Mouse (Mus musculus) heart, postnatal 25 days (tissue): ENCODE results near the gene Col5a1. TPM values are rescaled to one million over a fixed set of nuclear protein-coding genes. Genes with fewer than 3 reads are reported as not detected.

Source experiments
- DNase-seq: peaks from one replicate; pipeline ENCODE4 v3.0.0; 2022; ENCODE audit warnings: low spot score
- intact Hi-C: fragments of 180-260 bp; cut with DNase I; formaldehyde crosslinking; loops from one replicate; pipeline ENCODE4 v1.15.1; 2025
- total RNA-seq, 2 experiments: library from RNA; stranded (reverse); gene quantifications; 2 replicates each; pipeline ENCODE4 v1.2.3; 2021

Gene Col5a1
- total RNA-seq, result 10 to 100 TPM; 50.0 to 58.3 TPM

DNA sequence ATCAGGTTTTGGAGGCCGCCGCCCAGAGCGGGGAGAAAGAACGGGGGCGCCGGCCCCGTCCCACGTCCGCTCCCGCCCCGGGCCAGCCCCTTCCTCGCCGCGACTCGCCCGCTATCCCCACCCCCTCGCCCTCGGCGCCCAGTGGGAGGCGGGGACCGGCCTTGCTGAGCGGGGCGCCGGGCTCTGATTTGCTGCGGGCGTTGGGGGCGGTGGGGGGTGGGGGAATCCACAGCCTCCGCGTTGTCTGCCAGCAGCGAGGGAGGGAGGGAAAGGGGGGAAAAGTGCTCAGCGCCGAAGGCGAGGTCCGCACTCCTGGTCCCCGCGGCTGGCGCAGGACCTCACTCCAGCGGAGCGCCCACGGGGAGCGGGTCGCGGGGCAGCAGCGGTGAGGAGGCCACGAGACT is at the start of gene Col5a1:
Gene Col5a1, plus strand, starts transcription at position 278 of the 404 bp plus-strand sequence.
- peak; percentile 80 for DNase-seq
- intact Hi-C loops, result loop anchor here (10.0 kb wide), 2 partner anchors 211 to 321 kb away; partner anchors contain the start of gene Rxra

DNA sequence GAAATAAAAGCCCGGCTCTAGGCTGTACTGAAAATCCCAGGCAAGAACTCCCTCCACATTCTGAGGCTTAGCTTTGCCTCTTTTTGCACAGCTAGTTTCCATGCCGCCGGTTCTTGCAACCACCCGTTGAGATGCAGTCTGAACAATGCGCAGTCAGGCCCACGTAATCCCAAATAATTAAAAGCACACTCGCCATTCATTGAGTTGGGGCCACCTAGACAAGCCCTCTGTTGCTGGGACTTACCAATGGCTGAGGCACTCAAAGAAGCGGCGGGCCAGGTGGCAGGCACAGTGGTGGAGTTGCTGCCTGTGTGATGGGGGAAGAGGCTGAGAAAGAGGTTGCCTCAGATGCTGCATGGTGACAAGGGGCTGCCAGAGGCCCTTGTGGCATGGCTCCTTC is 48.1 kb upstream of the Col5a1 start:
- intact Hi-C loops, result no loop called here
- no peak for DNase-seq

DNA sequence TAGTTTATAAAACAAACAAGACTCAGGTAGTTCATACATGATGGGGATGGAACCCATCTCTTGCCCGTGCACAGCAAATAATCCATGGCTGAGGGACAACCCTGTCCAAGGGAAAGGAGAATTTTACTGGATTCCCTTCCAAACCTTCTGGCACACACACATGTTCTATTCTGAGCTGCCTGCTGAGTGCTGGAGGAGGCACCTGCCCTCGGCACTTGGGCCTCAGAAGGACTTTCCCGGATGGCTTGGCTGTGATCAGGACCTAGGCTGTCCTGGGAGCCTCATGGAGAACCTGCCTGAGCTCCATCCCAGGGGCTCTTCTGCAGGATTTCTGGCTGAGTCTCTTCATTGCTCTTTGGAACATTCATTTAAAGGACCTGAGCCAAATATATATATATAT is 45.3 kb upstream of the Col5a1 start:
- intact Hi-C loops, result no loop called here
- DNase-seq, result no peak

DNA sequence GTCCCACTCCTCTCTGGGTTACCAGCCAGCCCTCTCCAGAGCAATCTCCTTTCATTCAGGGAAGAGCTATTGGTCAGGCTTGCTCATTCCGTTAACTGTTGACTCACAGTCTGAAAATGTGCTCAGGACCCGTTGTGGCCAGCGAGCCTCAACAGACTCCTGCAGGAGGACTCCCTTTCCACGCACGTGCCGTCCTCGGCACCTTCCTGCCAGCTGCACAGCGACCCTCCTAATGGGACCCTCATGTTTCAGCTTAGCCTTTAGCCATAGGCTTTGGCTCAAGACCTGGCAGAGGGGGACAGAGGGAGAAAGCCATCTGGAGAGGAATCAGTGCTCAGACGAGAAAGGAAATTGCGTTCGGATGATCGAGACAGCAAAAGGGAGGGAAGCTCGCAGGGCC is 43.3 kb upstream of the Col5a1 start:
- intact Hi-C loops, result no loop called here
- DNase-seq, result no peak

DNA sequence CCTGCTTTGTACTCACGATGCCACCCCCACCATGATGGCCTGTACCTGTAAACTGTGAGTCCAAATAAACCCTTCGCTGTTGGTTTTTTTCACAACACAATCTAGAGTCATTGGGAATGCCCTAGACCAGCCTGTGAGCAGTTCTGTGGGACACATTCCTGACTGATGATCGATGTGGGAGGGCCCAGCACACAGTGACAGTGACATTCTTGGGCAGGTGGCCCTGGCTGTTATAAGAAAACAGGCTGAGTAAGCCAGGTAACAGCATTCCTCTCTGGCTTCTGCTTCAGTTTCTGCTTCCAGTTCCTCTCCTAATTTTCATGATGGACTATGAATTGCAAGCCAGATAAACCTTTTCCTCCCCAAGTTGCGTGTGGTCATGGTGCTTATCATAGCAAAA is 41.3 kb upstream of the Col5a1 start:
- intact Hi-C loops, result no loop called here
- DNase-seq, result no peak

DNA sequence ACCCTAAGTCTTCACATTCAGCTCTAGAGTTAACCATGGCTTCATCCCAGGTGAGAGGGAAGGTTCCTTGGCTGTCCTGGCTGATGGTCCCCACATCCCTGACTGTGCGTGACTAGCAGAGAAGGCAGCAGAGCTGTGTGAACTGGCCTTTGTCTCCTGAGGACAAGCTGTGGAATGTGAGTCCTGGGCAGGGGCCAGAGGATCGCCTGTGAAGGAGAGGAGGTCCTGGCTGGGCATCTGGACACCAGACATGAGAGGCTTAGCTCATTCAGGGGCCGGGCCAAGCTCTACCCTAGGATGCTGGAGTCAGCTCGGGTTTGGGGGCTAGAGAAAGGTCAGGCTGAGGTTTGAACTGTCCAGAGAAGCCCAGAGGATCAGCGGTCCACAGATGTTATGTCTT is 39.2 kb upstream of the Col5a1 start:
- intact Hi-C loops, result no loop called here
- peak; percentile 53 for DNase-seq

DNA sequence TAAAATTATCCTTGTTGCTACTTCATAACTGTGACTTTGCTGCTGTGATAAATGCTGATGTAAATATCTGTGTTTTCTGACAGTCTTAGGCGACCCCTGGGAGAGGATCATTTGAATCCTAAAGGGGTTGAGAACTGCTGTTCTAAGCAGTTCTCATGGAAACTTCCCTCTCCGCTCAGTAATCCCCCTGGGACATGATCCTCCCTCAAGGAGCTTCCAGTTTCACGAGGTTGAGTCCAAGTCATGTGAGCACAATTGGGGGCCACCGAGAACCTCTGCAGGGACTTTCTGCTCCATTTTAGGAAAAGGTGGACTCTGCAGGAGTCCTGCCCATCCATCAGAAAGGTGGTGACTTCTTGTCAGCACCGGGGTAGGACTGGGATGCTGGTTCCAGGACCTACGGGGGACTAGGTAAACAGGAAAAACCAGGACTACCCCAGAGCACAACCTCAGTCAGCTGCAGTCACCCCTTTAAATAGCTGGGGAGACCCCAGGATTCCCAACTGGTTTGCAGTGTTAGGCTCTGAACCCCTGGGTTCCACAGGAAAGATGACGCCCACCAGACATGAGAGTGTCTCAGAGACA is 38.3 kb upstream of the Col5a1 start:
- intact Hi-C loops, result no loop called here
- DNase-seq, result no peak

DNA sequence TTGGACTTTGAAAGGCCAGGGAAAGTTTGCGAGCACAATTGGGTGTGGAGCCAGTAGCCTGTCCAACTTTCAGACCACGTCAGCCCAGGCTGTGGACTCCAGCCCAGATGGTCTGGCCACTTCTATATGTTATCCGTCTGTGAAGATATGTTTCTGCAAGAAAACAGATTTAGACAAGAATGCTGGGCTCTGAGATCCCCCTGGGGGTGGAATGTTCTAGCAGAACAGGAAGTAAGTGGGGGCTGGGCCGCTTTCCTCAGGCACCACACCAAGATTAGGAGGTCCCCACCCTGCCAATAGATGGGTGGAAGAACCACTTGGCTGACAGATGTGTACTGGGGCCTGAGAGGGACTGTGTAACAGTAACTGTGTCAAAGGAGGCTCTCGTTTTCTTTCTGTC is 37.8 kb upstream of the Col5a1 start:
- intact Hi-C loops, result no loop called here
- peak; percentile 74 for DNase-seq

DNA sequence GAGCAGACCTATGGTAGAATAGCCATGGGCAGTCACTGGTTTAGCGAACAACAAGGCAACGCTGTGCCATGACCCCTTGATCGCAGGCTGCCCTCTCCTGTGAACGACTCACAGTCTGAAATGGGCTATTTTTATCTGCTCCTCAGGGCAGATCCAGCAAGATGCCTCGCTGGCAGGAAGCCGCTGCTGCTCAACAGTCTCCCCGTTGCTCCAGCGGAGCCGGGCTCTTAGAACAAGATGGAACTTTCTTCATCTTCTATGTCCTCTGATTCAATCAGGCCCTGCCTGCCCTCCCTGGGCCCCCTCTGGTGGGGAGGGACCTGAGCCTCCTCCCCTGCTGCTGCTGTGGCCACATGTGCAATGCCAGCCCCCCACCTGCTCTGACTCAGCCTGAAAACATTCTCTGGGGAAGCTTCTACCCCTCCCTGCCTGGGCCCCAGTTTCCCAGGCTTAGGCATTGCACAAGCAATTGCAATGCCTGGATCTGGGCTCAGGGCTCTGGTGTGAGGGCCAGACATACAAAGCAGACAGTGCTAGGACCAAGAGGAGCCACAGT is 27.8 kb upstream of the Col5a1 start:
- DNase-seq, result peak; percentile 68
- intact Hi-C loops, result no loop called here

DNA sequence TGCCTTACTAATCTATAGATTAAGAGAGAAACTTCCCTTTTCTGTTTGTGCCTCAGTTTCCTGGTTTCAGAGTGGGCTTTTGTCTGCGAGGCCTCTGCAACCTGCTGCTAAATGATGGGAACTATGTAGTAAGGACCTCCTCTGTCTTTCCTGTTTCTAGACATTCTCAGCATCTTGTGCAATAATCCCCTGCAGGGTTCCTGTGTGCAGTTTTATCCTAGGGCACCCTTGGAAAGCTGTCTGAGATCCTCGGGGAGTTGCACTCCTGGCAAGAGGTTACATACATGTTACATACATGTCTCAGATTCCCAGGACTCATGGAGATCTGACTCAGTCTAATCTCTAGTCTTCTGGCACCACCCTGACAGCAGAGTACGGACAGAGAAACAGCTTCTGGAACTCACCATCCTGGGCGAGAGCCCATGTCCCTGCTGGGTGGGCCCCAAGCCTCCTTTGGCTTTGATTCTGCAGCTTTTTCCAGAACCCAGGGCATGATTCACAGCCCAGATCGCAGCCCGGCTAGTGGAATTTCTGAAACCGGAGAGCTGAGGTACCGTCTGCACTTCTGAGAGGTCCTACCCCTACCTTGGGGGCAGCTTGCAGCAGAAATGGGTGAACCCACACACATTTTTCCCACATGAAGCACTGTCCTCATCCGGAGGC is 24.5 kb upstream of the Col5a1 start:
- intact Hi-C loops, result no loop called here

DNA sequence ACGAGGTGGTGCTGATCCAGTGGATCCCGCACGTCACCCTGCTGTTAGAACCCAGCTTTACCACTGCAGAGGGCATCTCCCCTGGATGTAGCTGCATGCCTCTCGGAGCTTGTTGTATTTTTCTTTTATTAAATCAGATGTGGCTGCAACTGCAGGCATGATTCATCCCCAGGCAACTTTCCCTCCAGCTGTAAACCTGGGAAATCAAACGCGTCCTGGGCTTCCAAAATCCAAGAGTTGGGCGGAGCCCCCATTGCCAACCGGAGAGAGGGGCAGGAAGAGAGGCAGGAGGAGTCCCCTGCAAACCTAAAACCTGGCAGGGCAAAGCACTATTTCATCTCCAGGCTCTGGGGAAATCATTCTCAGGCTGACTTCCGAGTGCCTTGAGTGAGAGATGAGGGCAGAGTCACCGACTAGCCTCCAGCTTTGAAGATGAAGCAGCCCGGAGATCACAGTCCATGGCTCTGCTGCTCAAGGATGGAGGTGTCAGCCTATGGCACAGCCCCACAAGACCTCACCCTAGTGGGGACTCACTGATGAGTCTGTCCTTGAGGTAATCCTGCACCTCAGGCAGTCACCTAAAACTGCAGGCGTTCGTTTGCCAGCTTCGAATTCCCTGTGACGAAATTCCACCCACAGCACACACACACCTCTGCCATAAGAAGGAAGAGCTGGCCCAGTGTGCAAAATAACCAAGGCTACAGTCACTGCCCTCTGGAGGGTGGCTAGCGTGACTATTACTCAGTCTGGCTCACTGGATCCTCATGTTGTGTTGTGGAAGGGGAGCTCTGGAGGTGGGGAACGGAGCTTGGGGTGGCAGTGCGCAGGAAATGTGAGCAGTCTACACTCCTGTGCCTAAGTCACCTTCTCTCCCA is 21.5 kb upstream of the Col5a1 start:
- DNase-seq, result no peak
- intact Hi-C loops, result no loop called here

More for the DNA sequence above, 24.5 kb upstream of the Col5a1 start:
- peak; percentile 46 for DNase-seq

DNA sequence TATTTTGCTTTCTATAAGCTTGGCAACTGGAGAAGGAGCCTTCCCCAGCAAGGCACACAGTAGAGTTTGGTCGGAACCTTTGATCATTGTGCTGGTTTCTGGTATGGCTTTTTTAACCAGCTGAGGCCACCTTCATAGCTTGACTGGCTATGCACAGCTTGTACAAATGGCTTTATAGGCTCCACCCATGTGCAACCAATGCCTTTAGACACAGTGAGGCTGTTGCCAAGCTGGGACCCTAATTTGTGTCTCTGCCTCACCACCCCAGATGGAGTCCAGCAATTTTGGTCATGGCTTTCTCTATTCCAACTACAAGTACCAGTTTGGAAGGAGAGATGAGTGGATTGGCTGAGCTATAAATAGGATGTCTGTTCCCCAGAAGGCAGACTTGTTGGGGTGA is 15.6 kb upstream of the Col5a1 start:
- intact Hi-C loops, result no loop called here
- no peak for DNase-seq

DNA sequence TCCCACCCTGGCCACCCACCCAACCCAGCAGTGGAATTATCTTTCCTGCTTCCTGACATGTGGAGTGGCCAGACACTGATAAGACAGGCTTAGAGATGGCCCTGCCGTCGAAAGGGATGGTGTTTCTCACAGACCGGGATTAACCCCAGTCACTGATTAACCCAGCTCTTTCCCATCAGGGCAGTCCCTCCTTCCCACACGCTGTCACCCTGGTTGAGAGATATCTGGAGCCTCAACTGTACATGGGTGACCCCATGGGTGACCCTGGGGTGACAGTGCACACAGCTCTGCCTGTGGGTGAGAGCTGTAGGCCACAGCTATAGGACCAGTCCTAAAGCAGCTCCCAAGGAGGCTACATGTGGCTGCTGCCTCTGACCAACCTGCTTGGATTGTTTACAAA is 15.2 kb upstream of the Col5a1 start:
- intact Hi-C loops, result no loop called here
- DNase-seq, result no peak

DNA sequence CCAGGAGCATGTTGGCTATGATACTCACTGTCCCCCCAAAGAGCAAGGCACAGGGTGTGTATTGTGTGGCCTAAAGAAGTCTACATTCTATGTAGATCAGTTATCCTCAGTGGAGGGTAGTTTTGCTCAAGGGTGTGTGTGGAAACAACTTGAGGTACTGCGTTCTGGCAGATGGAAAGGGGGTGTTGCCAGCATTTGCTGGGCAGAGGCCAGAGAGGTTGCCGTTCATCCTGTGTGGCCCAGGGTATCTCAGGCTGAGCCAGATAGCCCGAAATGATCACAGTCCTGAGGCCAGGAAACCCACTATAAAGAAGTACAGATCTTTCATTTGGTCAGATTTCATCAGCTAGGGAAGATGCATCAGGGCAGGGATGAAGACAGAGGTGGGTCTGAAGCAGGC is 13.9 kb upstream of the Col5a1 start:
- DNase-seq, result no peak
- intact Hi-C loops, result no loop called here

DNA sequence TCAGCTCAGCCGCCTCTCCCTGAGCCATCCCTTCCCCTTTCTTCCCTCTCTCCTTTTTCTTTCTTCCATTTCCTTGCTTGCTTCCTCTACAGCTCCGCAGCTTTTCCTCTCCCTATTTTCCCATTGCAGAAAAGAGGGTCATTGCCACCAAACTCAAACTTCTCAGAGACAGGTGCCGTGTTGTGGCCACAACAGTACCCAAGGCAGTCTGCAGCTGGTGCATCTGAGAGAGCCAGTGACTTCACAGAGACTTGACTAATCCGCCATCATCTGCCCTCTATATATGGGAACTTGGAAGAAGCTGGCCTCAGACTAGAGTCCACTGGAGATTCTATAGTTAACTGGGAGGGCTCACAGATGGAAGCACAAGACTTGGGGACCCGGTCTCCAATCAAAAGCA is 13.2 kb upstream of the Col5a1 start:
- intact Hi-C loops, result no loop called here

DNA sequence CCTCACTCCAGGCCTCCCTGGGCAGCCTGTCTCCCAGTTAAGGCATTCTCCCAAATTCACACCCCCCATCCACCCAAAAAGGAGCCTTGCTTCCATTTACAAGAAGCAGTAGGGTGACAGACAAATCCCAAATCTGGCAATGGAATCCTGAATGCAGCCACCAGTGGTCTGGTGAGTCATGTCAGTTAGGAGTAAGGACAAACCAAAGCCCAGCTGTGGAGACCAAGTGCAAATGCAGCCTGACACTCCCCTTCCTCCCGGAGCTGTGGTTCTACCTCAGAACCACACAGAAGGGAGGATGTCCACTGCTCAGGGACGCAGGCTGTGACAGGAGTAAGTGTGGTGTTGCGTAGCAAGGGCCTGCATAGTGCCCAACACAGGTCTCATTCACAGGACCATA is 11.6 kb upstream of the Col5a1 start:
- intact Hi-C loops, result no loop called here
- no peak for DNase-seq

More for the DNA sequence above, 13.2 kb upstream of the Col5a1 start:
- DNase-seq, result no peak

DNA sequence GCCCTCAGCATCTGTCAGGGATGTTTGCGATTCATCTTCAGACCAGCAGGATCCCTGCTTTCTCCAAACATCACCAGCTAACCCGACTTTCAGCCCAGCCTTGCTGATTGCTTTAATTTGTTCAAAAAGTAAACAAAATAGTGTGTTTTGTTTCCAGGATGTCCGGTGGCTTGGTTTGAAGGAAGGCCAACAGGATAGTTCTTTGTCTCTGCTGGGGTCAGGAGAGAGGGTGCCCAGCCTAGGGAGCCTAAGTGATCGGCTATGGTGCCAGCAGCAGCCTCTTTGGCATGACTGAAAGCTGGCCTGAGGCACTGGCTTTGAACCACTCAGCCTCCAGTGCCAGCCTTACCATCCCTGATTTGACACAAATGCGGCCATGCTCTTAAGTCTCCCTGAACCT is 11.0 kb upstream of the Col5a1 start:
- intact Hi-C loops, result no loop called here
- no peak for DNase-seq

DNA sequence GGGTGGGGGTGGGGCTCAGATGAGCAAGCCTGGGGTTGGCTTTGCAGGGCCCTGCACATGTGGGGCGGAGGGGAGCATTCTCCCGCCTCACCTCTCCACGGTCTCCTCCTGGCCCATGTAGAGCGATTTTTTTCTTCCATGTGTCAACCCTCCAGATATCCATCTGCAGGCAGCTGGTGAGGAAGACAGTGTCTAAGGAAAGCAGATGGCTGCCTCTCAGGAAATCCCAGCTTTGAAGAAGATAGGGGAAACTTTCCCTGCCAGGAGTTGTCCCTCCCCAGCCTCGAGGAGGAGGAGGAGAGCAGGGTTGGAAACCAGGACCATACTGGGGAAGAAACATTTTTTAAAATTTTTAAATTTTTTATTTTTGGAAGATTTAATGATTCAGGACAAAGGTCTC is 10.4 kb upstream of the Col5a1 start:
- intact Hi-C loops, result no loop called here

DNA sequence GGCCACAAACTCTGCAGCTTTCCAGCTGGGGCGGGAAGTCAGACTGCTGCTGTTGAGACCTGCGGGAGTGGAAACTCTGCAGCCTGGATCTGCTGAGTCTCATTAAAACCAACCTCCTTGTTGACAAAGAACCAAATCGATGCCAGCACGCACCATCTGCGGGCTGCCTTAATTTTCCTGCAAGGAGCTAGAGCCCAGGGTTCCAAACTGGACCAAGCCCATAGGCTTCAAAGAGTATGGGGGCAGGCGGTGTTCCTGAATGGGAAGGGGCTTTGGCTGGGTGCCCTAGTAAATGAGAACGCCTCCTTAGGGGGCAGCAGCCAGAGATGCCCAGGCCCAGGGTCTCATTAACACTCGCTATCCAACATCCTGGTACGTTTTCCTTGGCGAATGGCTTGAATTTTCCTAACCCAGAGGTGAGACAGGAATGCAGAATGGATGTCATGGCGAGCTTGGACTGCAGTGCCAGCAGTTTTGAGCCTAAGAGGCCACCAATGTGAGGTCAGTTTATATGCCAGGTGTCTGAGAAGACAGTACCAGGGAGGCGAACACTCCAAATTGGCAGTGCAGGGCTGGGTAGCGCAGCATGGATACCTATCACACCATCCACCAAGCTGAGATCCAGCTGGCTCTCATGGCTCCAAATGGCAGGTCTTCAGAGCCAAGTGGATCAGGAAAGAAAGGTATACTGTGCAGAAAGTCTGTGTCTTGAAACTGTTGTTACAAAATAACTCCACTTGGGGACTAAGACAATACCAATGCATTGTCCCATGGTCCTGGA is 9.3 kb upstream of the Col5a1 start:
- no peak for DNase-seq
- intact Hi-C loops, result no loop called here

More for the DNA sequence above, 10.4 kb upstream of the Col5a1 start:
- DNase-seq, result no peak

DNA sequence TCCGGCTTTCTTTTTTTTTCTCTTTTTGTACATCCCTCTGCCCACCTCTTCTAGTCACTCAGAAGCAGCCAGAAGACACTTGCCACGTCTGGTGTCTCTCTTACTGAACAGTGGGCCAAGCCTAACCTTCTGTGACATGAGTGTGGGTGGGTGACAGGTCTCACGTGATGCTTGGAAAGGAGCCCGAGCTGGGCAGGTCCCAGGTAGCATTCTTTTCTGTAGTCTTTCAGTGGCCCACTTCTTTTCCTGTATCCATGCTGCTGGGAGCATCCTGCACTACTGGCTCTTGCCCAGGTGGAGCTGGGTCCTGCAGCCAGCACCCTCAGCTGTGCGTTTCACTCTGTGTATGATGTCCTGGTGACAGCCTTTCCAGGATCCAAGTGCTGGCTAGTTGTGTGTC is 8.2 kb upstream of the Col5a1 start:
- intact Hi-C loops, result no loop called here
- no peak for DNase-seq
